Mouse (Mus musculus) common myeloid progenitor, adult 5-6 weeks (primary cell): ENCODE data around the gene Bivm. TPM values are rescaled to one million over a fixed set of nuclear protein-coding genes. Genes with fewer than 3 reads are reported as not detected.
A peak's percentile ranks its signal among the peaks of the same experiment; 100 is the strongest.

ENCODE experiments used
- ATAC-seq: replicated peaks from 2 replicates; pipeline ENCODE4 v1.8.0; 2016; ENCODE audit warnings: low read depth, mild to moderate bottlenecking, moderate TSS enrichment, inconsistent platforms; ENCODE audit not compliant: poor library complexity, severe bottlenecking
- total RNA-seq: library from RNA; stranded (forward); fragments of 200-1000, 187-1606 nt; gene quantifications from 2 replicates; pipeline ENCODE4 v1.2.3, GENCODE M21; 2017

The Bivm gene
- total RNA-seq, 1 experiment from 2014 or later, result 12.3 TPM

DNA sequence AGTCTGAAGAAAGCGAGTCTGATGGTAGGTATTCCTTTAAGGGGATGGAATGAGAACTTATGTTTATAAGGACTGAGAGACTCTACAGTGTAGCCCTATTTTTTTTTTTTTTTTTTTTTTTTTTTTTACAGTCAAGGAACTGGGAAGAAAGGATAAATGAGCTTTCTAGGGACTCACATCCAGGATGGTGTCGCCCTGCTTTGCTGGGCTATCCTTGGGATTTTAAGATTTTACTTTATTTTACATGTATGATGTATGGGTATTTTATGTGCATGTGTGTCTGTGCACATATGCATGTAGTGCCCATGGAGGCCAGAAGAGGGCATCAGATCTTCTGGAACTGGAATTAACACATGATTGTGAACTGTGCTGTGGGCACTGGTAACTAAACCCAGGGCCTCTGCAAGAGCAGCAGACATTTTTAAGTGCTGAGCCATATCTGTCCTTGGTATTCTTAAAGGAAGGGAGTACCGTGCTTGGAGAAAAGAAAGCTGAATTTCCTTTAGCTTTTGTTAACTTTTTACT is 49.2 kb downstream of the Bivm start:
- no peak for ATAC-seq

DNA sequence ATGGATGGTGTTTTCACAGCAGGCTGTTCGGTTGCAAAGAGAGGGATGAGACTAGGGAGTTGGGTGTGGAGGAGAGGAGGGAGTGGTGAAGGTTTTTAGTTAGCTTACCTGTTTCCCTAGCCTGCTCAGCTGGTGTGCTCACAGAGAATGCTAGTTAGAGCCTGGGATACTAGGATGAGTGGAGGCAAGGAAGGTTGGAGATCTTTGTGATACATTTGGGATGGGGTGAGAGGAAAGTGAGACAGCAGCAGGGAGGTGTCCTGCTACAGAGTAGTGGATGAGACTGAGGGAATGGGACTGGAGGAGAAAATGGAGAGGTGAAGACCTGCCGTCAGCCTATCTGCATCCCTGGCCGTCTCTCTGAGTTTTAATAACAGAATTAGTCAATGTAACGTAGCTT is 53.9 kb downstream of the Bivm start:
- no peak for ATAC-seq

DNA sequence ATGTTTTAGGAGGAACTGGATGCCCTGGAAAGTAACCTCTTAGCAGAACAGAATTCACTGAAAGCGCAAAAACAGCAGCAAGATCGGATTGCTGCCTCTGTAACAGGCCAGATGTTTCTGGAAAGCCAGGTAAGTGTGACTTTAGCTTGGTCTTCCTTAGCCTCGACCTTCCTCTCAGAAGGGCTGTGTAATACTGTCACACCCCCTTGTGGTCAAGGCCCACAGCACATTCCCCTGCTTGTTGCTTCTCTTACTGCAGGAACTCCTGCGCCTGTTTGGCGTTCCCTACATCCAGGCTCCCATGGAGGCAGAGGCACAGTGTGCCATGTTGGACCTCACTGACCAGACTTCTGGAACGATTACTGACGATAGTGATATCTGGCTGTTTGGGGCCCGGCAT is 55.1 kb downstream of the Bivm start:
- peak; percentile 63; the same call in 1 of the 2 replicates for ATAC-seq

DNA sequence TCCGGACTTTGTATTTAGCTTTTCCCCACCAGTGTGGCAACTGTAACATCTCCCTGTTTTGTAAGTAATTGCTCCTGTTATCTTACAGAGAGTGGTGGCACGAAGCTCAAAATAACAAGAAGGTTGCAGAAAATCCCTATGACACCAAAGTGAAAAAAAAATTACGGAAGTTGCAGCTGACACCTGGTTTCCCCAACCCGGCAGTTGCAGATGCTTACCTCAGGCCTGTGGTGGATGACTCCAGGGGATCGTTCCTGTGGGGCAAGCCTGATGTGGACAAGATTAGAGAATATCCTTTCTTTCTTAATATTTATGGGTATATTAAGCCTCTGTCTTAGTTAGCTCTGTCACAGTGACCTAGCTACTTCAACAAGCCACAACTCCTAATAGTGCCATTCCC is 59.3 kb downstream of the Bivm start:
- no peak for ATAC-seq

DNA sequence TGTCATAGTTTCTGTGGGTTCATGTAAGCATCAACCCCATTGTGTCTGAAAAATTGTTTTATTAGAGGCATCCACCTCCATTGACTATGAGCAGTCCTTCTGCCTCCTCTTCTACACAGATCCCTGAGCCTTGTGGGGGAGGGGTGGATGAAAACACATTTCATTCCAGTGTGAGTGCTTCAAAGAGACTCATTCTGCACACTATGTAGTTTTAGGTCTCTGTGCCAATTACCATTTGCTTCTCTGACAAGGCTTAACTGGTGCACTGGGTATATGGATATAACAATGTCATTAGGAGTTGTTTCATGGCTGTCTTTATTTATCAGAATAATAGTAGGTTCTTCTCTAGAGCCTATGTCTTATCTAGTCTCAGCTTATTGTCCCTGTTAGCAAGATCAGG is 67.6 kb downstream of the Bivm start:
- no peak for ATAC-seq

Other genes starting within 250 kb of the Bivm start
- 113 and 127 TPM in 2 replicates for gene Tpp2, start 185.3 kb upstream of the Bivm start, total RNA-seq
- 0.32 TPM in 1 of 2 replicates, not detected in the other for gene Mettl21c, start 98.9 kb upstream of the Bivm start, total RNA-seq
- 0.82 and 1.1 TPM in 2 replicates for gene Gm8251, start 57.0 kb upstream of the Bivm start, total RNA-seq
- 86.0 and 92.4 TPM in 2 replicates for gene Tex30, start 16.5 kb upstream of the Bivm start, total RNA-seq
- gene Kdelc1, start 149 bp upstream of the Bivm start, total RNA-seq, result 28.7 and 33.8 TPM in 2 replicates
- 10.5 and 16.6 TPM in 2 replicates for gene Ercc5, start 28.8 kb downstream of the Bivm start, total RNA-seq
- not detected in 2 replicates for gene Mettl21e, start 100.0 kb downstream of the Bivm start, total RNA-seq